Mouse (Mus musculus) adrenal gland, adult 18-20 months (tissue): ENCODE data around the gene Ulk1. TPM values are rescaled to one million over a fixed set of nuclear protein-coding genes. Genes with fewer than 3 reads are reported as not detected.
"Not testable (repeated sequence)": the region's sequence is repeated elsewhere in the genome, so short reads cannot be mapped to it uniquely, and the experiment has no call there.

Source experiments
- DNase-seq, 2 experiments: peaks; one replicate each; pipeline ENCODE4 v3.0.0; 2021 to 2022; ENCODE audit warnings: low spot score in 2 of 2
- long read RNA-seq, 2 experiments: library from polyadenylated mRNA; stranded (forward); transcript quantifications; one replicate each; pipeline ENCODE4 v2.0.0; 2021
- total RNA-seq, 2 experiments: library from RNA; stranded (reverse); gene quantifications; 1 replicate in 1 of 2; 2 replicates in 1 of 2; pipeline ENCODE4 v1.2.3; 2021

Ulk1 gene
- total RNA-seq, result 10 to 100 TPM; 39.6 to 50.7 TPM
- long read RNA-seq, experiment 1, full-length matches to known transcripts, result 2 of 17 reads
- long read RNA-seq, experiment 1, partial matches to known transcripts, result 11 of 17 reads
- long read RNA-seq, experiment 1, other reads (novel, unspliced or antisense), result 4 of 17 reads
- long read RNA-seq, experiment 2, partial matches to known transcripts, result 37 of 47 reads
- long read RNA-seq, experiment 2, other reads (novel, unspliced or antisense), result 10 of 47 reads

GRCm38 (mm10) chr5:110809667-110810325 lies at the start of gene Ulk1:
Gene Ulk1, minus strand, starts transcription at chr5:110810097.
- DNase-seq, result peak; percentile 99

GRCm38 (mm10) chr5:110859013-110859650 lies 49.2 kb upstream of the Ulk1 start:
- DNase-seq, result peak; percentile 23 to 31

- DNase-seq, result no peak
Measured at GRCm38 (mm10) chr5:110857091-110857490, 47.2 kb upstream of the Ulk1 start.

- no peak for DNase-seq
Measured at GRCm38 (mm10) chr5:110852990-110853389, 43.1 kb upstream of the Ulk1 start.

- DNase-seq, result no peak
Measured at GRCm38 (mm10) chr5:110841046-110841862, 31.4 kb upstream of the Ulk1 start.

GRCm38 (mm10) chr5:110840465-110840864 lies 30.6 kb upstream of the Ulk1 start:
- peak in 1 of 2 experiments; percentile 41 for DNase-seq

GRCm38 (mm10) chr5:110839678-110840365 lies 29.9 kb upstream of the Ulk1 start, which contains the start of the genes Hscb and Chek2:
Gene Hscb, minus strand, starts transcription at chr5:110839777.
Gene Chek2, plus strand, starts transcription at chr5:110839979.
- DNase-seq, result peak; percentile 90

- no peak for DNase-seq
Measured at GRCm38 (mm10) chr5:110839038-110839677, 29.3 kb upstream of the Ulk1 start.

- not testable (repeated sequence) for DNase-seq
Measured at GRCm38 (mm10) chr5:110838016-110838415, 28.1 kb upstream of the Ulk1 start.

- peak; percentile 25 to 47 for DNase-seq
Measured at GRCm38 (mm10) chr5:110835959-110836358, 26.1 kb upstream of the Ulk1 start.

GRCm38 (mm10) chr5:110831036-110831720 lies 21.3 kb upstream of the Ulk1 start:
- DNase-seq, result no peak

GRCm38 (mm10) chr5:110827576-110827975 lies 17.7 kb upstream of the Ulk1 start:
- no peak for DNase-seq

GRCm38 (mm10) chr5:110826781-110827495 lies 17.0 kb upstream of the Ulk1 start:
- DNase-seq, result no peak

- DNase-seq, result no peak
Measured at GRCm38 (mm10) chr5:110824421-110824820, 14.5 kb upstream of the Ulk1 start.

- DNase-seq, result peak in 1 of 2 experiments; percentile 44
Measured at GRCm38 (mm10) chr5:110808821-110809666, 853 bp downstream of the Ulk1 start.

GRCm38 (mm10) chr5:110808061-110808631 lies 1.8 kb downstream of the Ulk1 start:
- DNase-seq, result peak; percentile 77 to 84

- DNase-seq, result no peak
Measured at GRCm38 (mm10) chr5:110807453-110807852, 2.4 kb downstream of the Ulk1 start.
